Mouse (Mus musculus) bone marrow, adult 2 months (tissue): ENCODE results near the gene Pla2g12b. TPM values are rescaled to one million over a fixed set of nuclear protein-coding genes. Genes with fewer than 3 reads are reported as not detected.
"Not testable (repeated sequence)": the region's sequence is repeated elsewhere in the genome, so short reads cannot be mapped to it uniquely, and the experiment has no call there.

Source experiments
- H3K27ac ChIP-seq: fragments of 200-500 bp; 2 replicates; pipeline ENCODE4 v1.5.1; 2012; ENCODE audit warnings: low read depth, mild to moderate bottlenecking, control low read depth, inconsistent platforms, low read length; ENCODE audit not compliant: control insufficient read depth, poor library complexity, insufficient read depth
- H3K4me1 ChIP-seq: fragments of 200-500 bp; 2 replicates; pipeline ENCODE4 v1.6.1; 2011; ENCODE audit warnings: low read length; ENCODE audit not compliant: control insufficient read depth, insufficient read depth
- H3K4me3 ChIP-seq: fragments of 200-500 bp; replicated peaks from 2 replicates; pipeline ENCODE3; 2011; ENCODE audit warnings: mild to moderate bottlenecking, low read depth, low read length, control low read depth; ENCODE audit not compliant: control insufficient read depth
- CTCF ChIP-seq: fragments of 200-500 bp; IDR thresholded peaks from 2 replicates; pipeline ENCODE4 v1.5.1; 2011; ENCODE audit warnings: low read length, control low read depth; ENCODE audit not compliant: control insufficient read depth, insufficient read depth
- POLR2A ChIP-seq: fragments of 200-500 bp; IDR thresholded peaks from 2 replicates; pipeline ENCODE4 v1.6.1; 2011; ENCODE audit warnings: low read depth, mild to moderate bottlenecking, control low read depth, low read length, borderline replicate concordance; ENCODE audit not compliant: control insufficient read depth
- WGBS: fragments of 180-500 bp; shearing (Covaris S2); methylation state at CpG from one replicate; pipeline ENCODE4 v1.1.7; 2018; 5-methylcytosine and 5-hydroxymethylcytosine counted together
- polyA plus RNA-seq: library from polyadenylated mRNA; stranded (reverse); fragments of >200 nt; gene quantifications from 2 replicates; pipeline ENCODE4 v1.2.4, GENCODE M21; 2011; ENCODE audit warnings: low replicate concordance; ENCODE audit not compliant: missing spikeins, insufficient read depth, insufficient read length

The Pla2g12b gene
- polyA plus RNA-seq, 1 experiment: not detected

DNA sequence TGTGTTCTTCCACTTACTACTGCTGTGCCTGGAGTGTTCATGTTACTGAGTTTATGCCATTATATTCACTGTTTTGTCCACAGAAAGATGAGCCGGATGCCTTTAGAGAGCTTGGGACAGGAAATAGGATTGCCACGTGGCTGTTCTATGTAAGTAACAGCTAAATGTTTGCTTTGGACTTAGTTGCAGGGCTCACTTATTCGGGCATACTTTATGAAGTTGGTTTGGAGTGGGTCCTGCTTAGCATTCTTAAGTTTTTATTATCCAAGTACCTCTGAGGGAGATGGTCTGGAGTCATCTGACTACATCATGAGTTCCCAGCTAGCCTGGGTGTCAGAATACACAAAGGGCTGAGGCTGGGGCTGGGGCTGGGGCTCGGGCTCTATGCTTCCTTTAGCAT lies 36.3 kb upstream of the Pla2g12b start:
- no peak overlapping the region for H3K4me3 ChIP-seq
- TF ChIP-seq POLR2A (no peak), CTCF (no peak)
- WGBS: 78% methylated on average over 4 of the region's 4 CpGs
- no peak overlapping the region for H3K27ac ChIP-seq
- no peaks in the 10 kb centered on the region for H3K4me1 ChIP-seq

GRCm38 (mm10) chr10:59368729-59369128 lies 34.7 kb upstream of the Pla2g12b start:
- no peak for TF ChIP-seq POLR2A
- no peak for TF ChIP-seq CTCF
- Histone ChIP-seq H3K27ac (no peak overlapping the region), H3K4me1 (no peaks in the 10 kb centered on the region), H3K4me3 (no peak overlapping the region)
- 89% methylated on average over 8 of the region's 8 CpGs for WGBS

DNA sequence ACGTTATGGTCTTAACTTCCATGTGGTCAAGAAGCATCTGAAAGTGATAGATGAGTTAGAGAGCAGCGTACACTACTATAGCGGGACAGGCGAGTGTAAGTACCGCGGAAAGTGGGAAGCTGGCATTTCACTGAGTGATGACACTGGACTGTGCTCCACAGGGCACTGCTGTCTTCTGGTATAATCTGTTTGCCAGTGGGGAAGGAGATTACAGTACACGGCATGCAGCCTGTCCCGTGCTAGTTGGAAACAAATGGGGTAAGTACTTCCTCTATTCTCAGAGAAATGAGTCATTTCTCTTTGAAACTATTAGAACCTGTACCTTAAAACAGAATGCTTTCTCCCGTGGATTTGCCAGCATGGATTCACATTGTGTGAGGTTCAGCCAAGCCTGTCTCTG lies 34.0 kb upstream of the Pla2g12b start:
- WGBS: 69% methylated on average over 9 of the region's 9 CpGs
- no peak overlapping the region for H3K27ac ChIP-seq
- H3K4me3 ChIP-seq: no peak overlapping the region

GRCm38 (mm10) chr10:59377906-59378305 lies 25.6 kb upstream of the Pla2g12b start:
- no peak overlapping the region for H3K27ac ChIP-seq
- TF ChIP-seq POLR2A: no peak
- TF ChIP-seq CTCF: no peak
- no peak overlapping the region for H3K4me3 ChIP-seq
- H3K4me1 ChIP-seq: peaks cover 3% of the 10 kb centered on the region
- WGBS: 90% methylated on average over 10 of the region's 10 CpGs

More for the DNA sequence above, 34.0 kb upstream of the Pla2g12b start:
- no peak for TF ChIP-seq CTCF
- TF ChIP-seq POLR2A: no peak
- H3K4me1 ChIP-seq: no peaks in the 10 kb centered on the region

DNA sequence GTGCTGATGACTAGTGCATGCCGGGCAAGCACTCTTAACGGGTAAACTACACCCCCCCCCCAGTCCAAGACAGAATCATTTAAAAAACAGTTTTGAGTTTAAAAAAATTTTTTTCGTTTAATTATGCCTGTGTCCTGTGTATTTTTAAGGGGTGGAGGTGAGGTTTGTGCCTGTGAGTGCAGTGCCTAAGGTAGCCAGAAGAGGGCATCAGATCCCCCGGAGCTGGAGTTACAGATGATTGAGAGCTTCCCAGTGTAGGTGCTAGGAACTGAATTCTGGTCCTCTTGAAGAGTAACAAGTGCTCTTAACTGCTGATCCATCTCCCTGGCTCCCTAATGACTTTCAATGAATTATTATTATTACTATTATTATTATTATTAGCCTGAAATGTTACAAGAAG lies 24.7 kb upstream of the Pla2g12b start:
- no peak overlapping the region for H3K27ac ChIP-seq
- no peak overlapping the region for H3K4me3 ChIP-seq
- H3K4me1 ChIP-seq: peaks cover 3% of the 10 kb centered on the region
- WGBS: 88% methylated on average over 4 of the region's 4 CpGs
- no peak for TF ChIP-seq POLR2A
- peak; percentile 40; the same call in 1 of the 2 replicates for TF ChIP-seq CTCF

DNA sequence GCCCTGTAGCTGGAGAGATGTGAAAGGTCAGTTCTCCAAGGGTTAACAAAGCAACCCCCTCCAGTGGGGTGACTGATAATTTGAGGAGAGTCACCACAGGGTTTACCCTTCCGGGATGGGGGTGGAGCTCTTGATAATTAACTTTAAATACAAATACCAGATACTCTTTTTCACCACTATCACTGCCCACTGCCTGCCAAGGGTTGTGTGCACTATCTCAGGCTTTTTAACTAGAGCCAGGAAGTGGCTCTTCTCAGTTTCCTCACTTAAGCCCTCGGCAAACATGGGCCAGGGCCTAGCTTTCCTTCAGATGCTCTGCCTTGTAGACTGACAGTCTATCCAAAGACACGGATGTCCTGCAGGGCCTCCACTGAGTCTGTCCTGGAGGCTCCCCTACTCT lies 23.5 kb upstream of the Pla2g12b start:
- no peak overlapping the region for H3K27ac ChIP-seq
- peaks cover 3% of the 10 kb centered on the region for H3K4me1 ChIP-seq
- H3K4me3 ChIP-seq: no peak overlapping the region
- TF ChIP-seq CTCF (no peak), POLR2A (no peak)
- WGBS: 34% methylated on average over 3 of the region's 3 CpGs

DNA sequence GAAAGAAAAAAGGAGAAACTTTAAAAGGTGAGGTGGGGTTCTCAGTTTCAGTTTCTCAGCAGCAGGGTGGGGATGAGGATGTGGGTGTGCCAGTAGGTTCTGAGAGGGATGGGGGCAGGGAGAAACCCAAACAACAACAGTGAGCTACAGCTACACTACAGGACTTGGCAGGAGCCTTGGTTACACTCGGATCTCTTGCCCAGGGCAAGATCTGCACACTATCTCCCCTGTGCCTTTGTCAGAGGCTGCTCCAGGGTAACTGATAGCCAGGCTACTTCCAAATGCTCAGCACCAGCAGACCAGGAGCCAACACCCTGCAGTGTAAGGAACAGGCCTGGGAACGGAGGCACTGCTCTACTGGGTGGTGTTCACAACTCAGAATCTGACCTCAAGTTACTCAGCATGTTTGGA lies 23.0 kb upstream of the Pla2g12b start:
- Histone ChIP-seq H3K27ac (0 out of 2 replicates have a peak overlapping the region, but pooled peaks have one; percentile 1), H3K4me1 (peaks cover 3% of the 10 kb centered on the region), H3K4me3 (no peak overlapping the region)
- WGBS: 56% methylated on average over 2 of the region's 2 CpGs
- no peak for TF ChIP-seq POLR2A
- no peak for TF ChIP-seq CTCF

DNA sequence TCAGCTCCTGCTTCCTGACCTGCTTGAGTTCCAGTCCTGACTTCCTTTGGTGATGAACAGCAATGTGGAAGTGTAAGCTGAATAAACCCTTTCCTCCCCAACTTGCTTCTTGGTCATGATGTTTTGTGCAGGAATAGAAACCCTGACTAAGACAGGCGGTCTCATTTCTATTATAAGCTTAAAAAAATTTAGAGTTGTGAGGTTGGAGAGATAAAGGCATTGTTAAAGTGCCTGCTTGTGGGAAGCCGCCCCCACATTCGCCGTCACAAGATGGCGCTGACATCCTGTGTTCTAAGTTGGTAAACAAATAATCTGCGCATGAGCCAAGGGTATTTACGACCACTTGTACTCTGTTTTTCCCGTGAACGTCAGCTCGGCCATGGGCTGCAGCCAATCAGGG lies 21.9 kb upstream of the Pla2g12b start:
- 94% methylated on average over 7 of the region's 10 CpGs for WGBS
- H3K4me1 ChIP-seq, H3K27ac ChIP-seq, H3K4me3 ChIP-seq: not testable (repeated sequence)

GRCm38 (mm10) chr10:59386951-59387350 lies 16.5 kb upstream of the Pla2g12b start:
- Histone ChIP-seq H3K27ac (no peak overlapping the region), H3K4me3 (no peak overlapping the region), H3K4me1 (no peaks in the 10 kb centered on the region)
- TF ChIP-seq POLR2A: no peak
- TF ChIP-seq CTCF: no peak
- WGBS: 78% methylated on average over 8 of the region's 8 CpGs

DNA sequence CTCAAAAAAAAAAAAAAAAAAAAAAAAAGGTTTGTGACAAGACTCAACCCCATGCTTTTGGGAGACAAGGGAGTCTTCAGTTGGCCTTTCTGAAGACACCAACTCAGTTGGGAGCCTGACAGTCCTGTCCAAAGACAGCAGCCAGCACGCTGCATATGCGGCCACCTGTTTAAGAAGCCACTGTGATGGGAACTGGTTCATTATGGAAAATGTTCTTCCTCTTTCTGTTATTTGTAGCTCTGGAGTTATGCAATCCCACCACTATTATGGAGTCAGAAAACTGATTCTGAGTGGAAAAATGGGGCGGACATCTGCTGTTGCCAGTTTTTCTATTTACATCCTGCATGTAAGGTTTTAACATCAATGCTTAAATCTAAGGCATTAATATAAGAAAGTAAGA lies 13.8 kb upstream of the Pla2g12b start:
- Histone ChIP-seq H3K4me1 (no peaks in the 10 kb centered on the region), H3K4me3 (no peak overlapping the region), H3K27ac (no peak overlapping the region)
- 62% methylated on average over 3 of the region's 3 CpGs for WGBS
- TF ChIP-seq POLR2A: no peak
- no peak for TF ChIP-seq CTCF
